ENCODE assay signal across 13 mouse cellular contexts in genomic region chr1:62901375-62901774, GRCm38 (mm10).
A peak's percentile ranks its signal among the peaks of the same experiment; 100 is the strongest.
DNase-seq lines count a peak whose midpoint lies in the region; TF ChIP-seq lines count a peak whose summit lies in the region.
"Had no signal": no experiment of that assay in that cellular context is flagged by ENCODE, and none has a peak within 500 bp of the region (broad histone marks: within the 10 kb centered on the region; RNA-seq: fewer than 3 reads in every experiment).

No protein-coding gene starts in this region.

- TF ChIP-seq CTCF in brain, embryonic 14.5 days (IDR thresholded peaks at IDR 0.05; ENCODE audit: borderline replicate concordance, extremely low read depth, insufficient read depth, insufficient read length), result no peak
- TF ChIP-seq CTCF in cerebellum, adult 2 months (IDR thresholded peaks at IDR 0.05; ENCODE audit: borderline replicate concordance, insufficient read depth, low read depth, low read length), result no peak

- DNase-seq in layer of hippocampus, adult 11-12 months (ENCODE audit: low spot score), result peak; percentile 60
- no peak for DNase-seq in layer of hippocampus, postnatal 10 days (ENCODE audit: low spot score in 2 of 2)
- peak; percentile 94 for DNase-seq in Muller cell, postnatal 12 days (ENCODE audit: inconsistent ontology term)
- DNase-seq in brain, embryonic 14.5 days (ENCODE audit: low read depth), result peak; percentile 54
- peak; percentile 78 for DNase-seq in layer of hippocampus, adult 9-11 months
- DNase-seq in spleen, adult 12 weeks (ENCODE audit: low spot score), result no peak
- DNase-seq in cerebellum, adult 2 months, result no peak
- DNase-seq in adrenal gland, postnatal 25 days, result no peak
- DNase-seq: adrenal gland, postnatal 14 days; cerebellum, adult 9-10 months; heart, adult 18-20 months had no signal

- H3K4me3 ChIP-seq in cerebellum, adult 2 months (replicated peaks; ENCODE audit: insufficient read depth, low read depth, low read length), result no peak overlapping the region
- H3K4me3 ChIP-seq: hindbrain, embryonic 10.5 days; limb, embryonic 15.5 days had no signal

- H3K4me1 ChIP-seq in cerebellum, adult 2 months (ENCODE audit: control insufficient read depth, insufficient read depth, low read length), result no peaks in the 10 kb centered on the region

- H3K27me3 ChIP-seq in cerebellum, adult 2 months (ENCODE audit: control insufficient read depth, insufficient read depth, low read length), result no peaks in the 10 kb centered on the region
- H3K27me3 ChIP-seq: limb, embryonic 15.5 days had no signal

- H3K27ac ChIP-seq in cerebellum, adult 2 months (ENCODE audit: insufficient read depth, low read length), result no peak overlapping the region
- H3K27ac ChIP-seq: hindbrain, embryonic 10.5 days; limb, embryonic 15.5 days had no signal

- WGBS in cerebellum, adult 2 months, result 40% methylated on average over 6 of the region's 6 CpGs

- no peak for TF ChIP-seq POLR2A in brain, embryonic 14.5 days (IDR thresholded peaks at IDR 0.05; ENCODE audit: borderline replicate concordance, extremely low read depth, insufficient read depth, insufficient read length, poor library complexity, severe bottlenecking)
- TF ChIP-seq POLR2A in cerebellum, adult 2 months (IDR thresholded peaks at IDR 0.05; ENCODE audit: borderline replicate concordance, insufficient read depth, low read length), result no peak

Comparison
In these comparisons a context has a peak if more than half of its experiments do, and no peak if none do; other contexts are left out.
1. DNase-seq: peak in layer of hippocampus, adult 11-12 months (single experiment), Muller cell, postnatal 12 days (single experiment), brain, embryonic 14.5 days (single experiment) and layer of hippocampus, adult 9-11 months (single experiment); none in layer of hippocampus, postnatal 10 days (0 of 2), spleen, adult 12 weeks (single experiment), cerebellum, adult 2 months (0 of 2) and adrenal gland, postnatal 25 days (single experiment).